Mouse (Mus musculus): ENCODE results near the gene Gm20696. TPM values are rescaled to one million over a fixed set of nuclear protein-coding genes. Genes with fewer than 3 reads are reported as not detected.

Gene Gm20696
- polyA plus RNA-seq, 1 experiment from 2014 or later, result 4.4 TPM

DNA sequence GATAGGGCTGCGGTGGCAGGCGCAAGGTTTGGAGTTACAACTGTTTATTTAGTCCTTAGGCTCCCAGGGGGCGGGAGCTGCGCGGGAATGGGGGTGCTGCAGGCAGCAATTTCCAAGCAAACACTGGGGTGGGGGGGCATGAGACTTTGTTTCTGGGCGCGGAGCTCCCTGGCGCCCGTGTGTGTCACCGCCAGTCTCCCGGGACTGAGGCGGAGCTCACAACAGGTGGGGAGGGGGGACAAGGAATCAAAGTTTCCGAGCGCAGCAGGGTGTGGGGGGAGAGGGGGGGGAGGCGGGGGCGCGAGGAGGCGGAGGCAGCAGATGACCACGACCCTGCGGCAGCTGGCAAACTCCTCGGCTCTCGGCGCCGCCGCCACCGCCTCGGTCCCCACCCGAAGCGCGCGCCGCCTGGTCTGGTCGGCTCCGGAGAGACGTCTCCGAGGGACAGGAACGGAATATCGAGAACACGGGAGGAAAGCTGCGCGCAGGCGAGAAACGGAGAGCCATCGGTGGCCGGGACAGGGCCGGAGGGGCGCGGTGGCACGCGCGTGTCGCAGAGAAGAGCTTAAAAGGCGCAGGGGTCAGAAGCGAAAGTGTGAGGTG is 145.5 kb downstream of the Gm20696 start:
- H3K9me3 ChIP-seq (replicated peaks), result no peaks in the 10 kb centered on the region
- peak overlapping the region; percentile 89 for H3K9ac ChIP-seq
- H3K4me2 ChIP-seq (replicated peaks), result peak overlapping the region; percentile 98
- peak overlapping the region; percentile 99 for H3K27ac ChIP-seq
- no peaks in the 10 kb centered on the region for H3K27me3 ChIP-seq
- H3K4me3 ChIP-seq, result peak overlapping the region; percentile 72
- peaks cover 15% of the 10 kb centered on the region for H3K4me1 ChIP-seq
- under 1% methylated on average over 42 of the region's 54 CpGs for WGBS
- H3K36me3 ChIP-seq, result no peaks in the 10 kb centered on the region
- peak; percentile 39 for ATAC-seq (ENCODE audit: low FRiP score)

DNA sequence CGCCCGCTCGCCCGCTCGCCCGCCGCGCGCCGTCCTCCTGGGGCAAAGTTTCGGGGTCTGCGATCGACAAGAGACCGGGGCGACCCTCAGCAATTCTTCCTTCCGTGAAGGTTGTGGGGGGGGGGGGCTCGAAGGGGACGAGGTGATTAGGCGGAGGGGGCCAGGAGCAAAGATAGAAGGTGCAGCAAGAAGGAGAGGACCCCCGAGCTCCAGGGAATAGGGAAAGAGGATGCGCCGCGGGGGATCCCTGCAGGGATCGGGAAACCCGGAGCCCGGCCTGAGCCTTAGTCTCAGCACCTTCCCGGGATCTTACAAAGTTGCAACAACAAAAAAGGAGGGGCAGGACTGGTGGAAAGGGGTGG is 145.9 kb downstream of the Gm20696 start:
- H3K4me1 ChIP-seq, result peaks cover 16% of the 10 kb centered on the region
- peak overlapping the region; percentile 72 for H3K4me3 ChIP-seq
- no peaks in the 10 kb centered on the region for H3K36me3 ChIP-seq
- no peaks in the 10 kb centered on the region for H3K9me3 ChIP-seq (replicated peaks)
- 1% methylated on average over 27 of the region's 27 CpGs for WGBS
- peak overlapping the region; percentile 98 for H3K4me2 ChIP-seq (replicated peaks)
- peak overlapping the region; percentile 89 for H3K9ac ChIP-seq
- peak overlapping the region; percentile 99 for H3K27ac ChIP-seq
- no peak; the same call in none of the 2 replicates for ATAC-seq (ENCODE audit: low FRiP score)
- H3K27me3 ChIP-seq, result no peaks in the 10 kb centered on the region

DNA sequence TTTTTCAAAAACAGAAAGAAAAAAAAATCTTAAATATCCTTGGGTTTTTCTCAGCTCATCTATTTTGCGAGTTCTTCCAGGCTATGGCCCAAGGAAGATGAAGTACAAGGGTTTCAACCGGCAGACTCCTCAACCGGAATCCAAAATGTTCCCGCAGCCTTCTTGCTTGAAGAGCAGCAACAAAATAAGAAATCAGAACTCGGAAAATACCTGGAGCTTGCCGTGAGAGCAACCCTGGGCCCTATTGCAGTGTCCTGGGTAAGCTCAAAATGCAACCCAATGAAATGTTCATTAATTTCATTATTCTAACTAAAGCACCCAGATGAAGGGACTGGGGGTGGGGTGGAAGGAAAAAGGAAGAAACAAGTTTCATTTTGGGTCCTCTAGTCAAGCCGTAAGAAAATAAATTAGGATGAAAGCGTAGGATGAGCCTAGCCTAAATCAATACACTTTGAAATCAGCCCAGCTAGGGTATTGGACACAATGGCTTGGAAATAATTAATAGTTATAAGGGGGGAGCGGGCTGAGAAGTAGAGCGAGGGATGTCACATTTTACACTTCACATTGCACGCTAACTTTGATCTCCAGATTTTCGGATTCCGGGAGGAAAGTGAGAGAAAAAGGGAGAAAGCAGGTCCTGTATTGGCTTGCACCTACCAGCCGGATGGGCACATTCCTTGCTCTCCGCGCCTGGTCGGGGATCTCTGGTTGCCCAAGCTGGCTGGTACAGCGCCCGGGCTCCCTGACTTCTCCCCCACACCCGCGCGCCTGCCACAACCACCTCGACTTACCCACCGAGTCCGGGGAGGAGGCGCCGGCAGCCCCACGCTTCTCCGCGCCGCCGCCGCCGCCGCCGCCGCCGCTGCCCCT is 146.6 kb downstream of the Gm20696 start:
- no peaks in the 10 kb centered on the region for H3K27me3 ChIP-seq
- H3K9me3 ChIP-seq (replicated peaks), result no peaks in the 10 kb centered on the region
- under 1% methylated on average over 37 of the region's 38 CpGs for WGBS
- H3K36me3 ChIP-seq, result no peaks in the 10 kb centered on the region
- peak overlapping the region; percentile 98 for H3K4me2 ChIP-seq (replicated peaks)
- peaks cover 13% of the 10 kb centered on the region; the same call in 1 of the 2 replicates for H3K4me1 ChIP-seq
- peak overlapping the region; percentile 99 for H3K27ac ChIP-seq
- H3K9ac ChIP-seq, result peak overlapping the region; percentile 89
- ATAC-seq (ENCODE audit: low FRiP score), result no peak
- peak overlapping the region; percentile 72 for H3K4me3 ChIP-seq

DNA sequence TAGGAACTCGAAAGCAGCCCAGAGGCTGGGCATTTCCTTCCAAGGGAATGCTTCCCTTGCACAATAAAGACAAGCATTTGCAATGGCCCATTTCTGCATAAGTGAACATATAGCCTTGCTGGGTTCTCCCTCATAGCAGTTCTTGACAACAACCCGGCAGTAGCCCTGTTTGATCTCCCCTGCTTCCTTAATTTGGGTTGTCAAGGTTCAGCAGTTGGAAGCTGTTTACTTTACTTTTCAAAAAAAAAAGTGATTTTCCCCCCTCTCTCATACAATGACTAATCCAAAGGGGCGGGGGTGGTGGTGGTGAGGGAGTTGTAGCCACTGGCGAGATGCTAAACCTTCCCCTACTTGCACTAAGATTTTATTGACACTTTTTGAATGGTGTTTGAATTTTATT is 147.5 kb downstream of the Gm20696 start:
- Histone ChIP-seq H3K27me3 (no peaks in the 10 kb centered on the region), H3K9ac (no peak overlapping the region), H3K9me3 (replicated peaks) (no peaks in the 10 kb centered on the region), H3K4me2 (replicated peaks) (peak overlapping the region; percentile 98; the same call in 1 of the 2 replicates), H3K4me1 (peaks cover 13% of the 10 kb centered on the region; the same call in 1 of the 2 replicates), H3K4me3 (no peak overlapping the region), H3K36me3 (no peaks in the 10 kb centered on the region), H3K27ac (no peak overlapping the region)
- no peak for ATAC-seq (ENCODE audit: low FRiP score)
- WGBS, result 15% methylated on average over 4 of the region's 4 CpGs

DNA sequence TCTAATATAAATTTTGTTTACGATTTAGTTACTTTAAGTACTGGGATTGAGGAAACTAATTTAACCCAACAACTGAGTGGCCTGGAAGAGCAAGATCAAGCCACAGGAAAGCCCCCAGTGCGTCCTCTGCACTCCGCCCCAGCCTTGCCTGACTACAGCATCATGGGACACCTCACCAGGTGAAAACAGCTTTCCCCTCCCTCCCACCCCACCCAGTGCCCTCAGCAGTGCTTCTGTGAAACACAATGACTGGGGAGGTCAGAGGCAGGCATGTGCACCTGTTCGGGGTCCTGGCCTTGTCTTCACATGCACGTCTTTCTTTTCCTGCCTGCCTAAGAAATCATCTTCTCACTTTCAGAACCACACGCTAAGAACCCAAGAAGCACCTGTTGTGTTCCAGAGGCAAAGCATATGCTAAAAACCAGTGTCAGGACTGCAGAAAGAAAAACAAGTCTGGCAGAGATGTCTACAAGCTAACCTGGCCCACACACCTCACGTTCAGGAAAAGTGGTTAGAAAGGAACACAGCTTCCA is 150.9 kb downstream of the Gm20696 start:
- H3K4me1 ChIP-seq, result peaks cover 15% of the 10 kb centered on the region
- 76% methylated on average over 7 of the region's 7 CpGs for WGBS

DNA sequence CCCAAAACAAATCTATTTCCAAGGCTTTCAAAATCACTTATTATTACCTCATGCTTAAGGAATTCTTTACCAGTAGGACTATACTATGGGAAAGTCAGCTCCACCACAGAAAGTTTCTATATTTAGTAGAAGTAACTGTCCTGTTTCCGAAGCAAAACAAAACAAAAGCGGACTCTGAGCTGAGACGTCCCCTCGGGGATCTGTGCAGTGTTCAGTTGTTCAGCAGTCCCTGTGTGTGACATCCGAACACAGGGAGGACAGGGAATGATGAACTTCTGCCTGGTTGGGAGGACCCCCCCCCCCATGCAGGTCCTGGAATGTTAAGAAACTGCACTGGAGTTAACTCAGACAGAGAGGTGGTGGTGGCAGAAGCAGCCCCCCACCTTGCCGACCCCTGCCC is 154.7 kb downstream of the Gm20696 start:
- 47% methylated on average over 6 of the region's 6 CpGs for WGBS
- Histone ChIP-seq H3K36me3 (no peaks in the 10 kb centered on the region), H3K9ac (no peak overlapping the region), H3K4me2 (replicated peaks) (no peak overlapping the region), H3K4me3 (no peak overlapping the region), H3K9me3 (replicated peaks) (no peaks in the 10 kb centered on the region), H3K27ac (no peak overlapping the region), H3K4me1 (peaks cover 17% of the 10 kb centered on the region), H3K27me3 (no peaks in the 10 kb centered on the region)
- no peak for ATAC-seq (ENCODE audit: low FRiP score)

More for the DNA sequence above, 150.9 kb downstream of the Gm20696 start:
- H3K27me3 ChIP-seq, result no peaks in the 10 kb centered on the region
- no peak overlapping the region for H3K27ac ChIP-seq
- H3K4me3 ChIP-seq, result no peak overlapping the region
- ATAC-seq (ENCODE audit: low FRiP score), result no peak
- H3K4me2 ChIP-seq (replicated peaks), result no peak overlapping the region
- no peaks in the 10 kb centered on the region for H3K9me3 ChIP-seq (replicated peaks)
- no peak overlapping the region for H3K9ac ChIP-seq
- no peaks in the 10 kb centered on the region for H3K36me3 ChIP-seq

DNA sequence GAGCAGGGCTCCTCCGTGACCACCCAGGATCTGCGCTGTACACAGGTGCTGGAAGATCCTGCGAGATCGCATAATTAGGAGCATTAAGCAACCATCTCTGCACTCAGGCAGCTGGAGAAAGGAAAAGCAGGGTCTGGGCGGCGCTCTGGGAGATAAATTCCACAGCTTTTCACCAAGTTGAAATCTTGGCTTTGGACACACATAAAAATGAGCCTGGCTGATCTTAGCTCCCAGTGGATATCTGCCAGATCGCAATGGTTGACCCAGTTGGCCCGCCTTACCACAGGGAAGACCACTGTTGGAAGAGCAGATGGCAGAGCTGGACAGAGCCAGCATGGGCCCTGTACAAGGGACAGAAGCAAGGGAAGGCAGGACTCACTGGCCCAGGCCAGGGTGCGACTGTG is 157.4 kb downstream of the Gm20696 start:
- Histone ChIP-seq H3K9ac (0 out of 2 replicates have a peak overlapping the region, but pooled peaks have one; percentile 18), H3K4me3 (no peak overlapping the region), H3K4me2 (replicated peaks) (no peak overlapping the region), H3K9me3 (replicated peaks) (no peaks in the 10 kb centered on the region), H3K27ac (no peak overlapping the region), H3K36me3 (no peaks in the 10 kb centered on the region; the same call in 1 of the 2 replicates), H3K27me3 (no peaks in the 10 kb centered on the region), H3K4me1 (peaks cover 12% of the 10 kb centered on the region; the same call in 1 of the 2 replicates)
- ATAC-seq (ENCODE audit: low FRiP score), result no peak
- 86% methylated on average over 9 of the region's 9 CpGs for WGBS

DNA sequence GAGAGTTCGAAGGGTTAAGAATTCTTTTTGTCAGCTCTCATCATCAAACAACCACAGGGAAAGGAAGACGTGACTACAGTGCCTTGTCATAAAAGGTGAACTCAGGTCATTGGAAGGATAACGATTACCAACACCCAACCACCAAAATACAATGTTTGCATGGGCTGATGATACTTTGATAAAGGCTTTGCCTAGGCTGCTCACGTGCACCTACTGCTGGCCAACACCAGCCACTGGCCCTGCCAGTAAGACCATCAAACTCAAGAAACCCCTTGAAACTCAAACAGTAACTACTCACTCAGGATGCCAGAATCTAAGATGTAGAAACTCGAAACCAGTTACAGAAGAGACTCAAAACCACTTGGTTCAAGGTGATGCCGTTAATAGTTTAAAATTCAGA is 159.8 kb downstream of the Gm20696 start:
- H3K27ac ChIP-seq, result no peak overlapping the region
- H3K4me1 ChIP-seq, result peaks cover 6% of the 10 kb centered on the region; the same call in 1 of the 2 replicates
- H3K4me3 ChIP-seq, result no peak overlapping the region
- H3K4me2 ChIP-seq (replicated peaks), result no peak overlapping the region
- H3K9ac ChIP-seq, result no peak overlapping the region
- H3K9me3 ChIP-seq (replicated peaks), result no peaks in the 10 kb centered on the region
- WGBS, result 90% methylated on average over 6 of the region's 6 CpGs
- no peaks in the 10 kb centered on the region for H3K27me3 ChIP-seq
- no peak for ATAC-seq (ENCODE audit: low FRiP score)
- H3K36me3 ChIP-seq, result no peaks in the 10 kb centered on the region; the same call in 1 of the 2 replicates

DNA sequence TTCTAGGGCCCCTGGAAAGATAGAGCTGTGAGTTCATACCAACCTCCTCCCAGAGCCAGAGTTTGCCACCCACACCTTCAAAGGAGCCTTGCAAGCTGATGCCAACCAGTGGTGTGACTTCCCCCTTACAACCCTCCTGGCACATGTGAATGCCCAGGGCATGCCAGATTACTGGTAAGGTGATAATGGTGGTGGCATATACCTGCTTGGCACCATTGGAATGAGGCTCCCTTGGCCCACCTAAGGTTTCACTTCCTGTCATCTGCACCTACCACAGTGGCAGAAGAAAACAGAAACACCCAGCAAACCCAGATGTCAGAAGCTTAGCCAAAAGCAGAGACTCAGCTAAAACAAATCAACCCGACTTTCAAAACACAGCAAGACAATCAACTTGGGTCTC is 162.9 kb downstream of the Gm20696 start:
- Histone ChIP-seq H3K4me1 (no peaks in the 10 kb centered on the region), H3K9ac (no peak overlapping the region), H3K27ac (no peak overlapping the region), H3K4me3 (no peak overlapping the region), H3K9me3 (replicated peaks) (no peaks in the 10 kb centered on the region), H3K4me2 (replicated peaks) (no peak overlapping the region), H3K36me3 (no peaks in the 10 kb centered on the region; the same call in 1 of the 2 replicates), H3K27me3 (no peaks in the 10 kb centered on the region)
- WGBS, result 81% methylated on average over 1 of the region's 1 CpGs
- no peak for ATAC-seq (ENCODE audit: low FRiP score)

DNA sequence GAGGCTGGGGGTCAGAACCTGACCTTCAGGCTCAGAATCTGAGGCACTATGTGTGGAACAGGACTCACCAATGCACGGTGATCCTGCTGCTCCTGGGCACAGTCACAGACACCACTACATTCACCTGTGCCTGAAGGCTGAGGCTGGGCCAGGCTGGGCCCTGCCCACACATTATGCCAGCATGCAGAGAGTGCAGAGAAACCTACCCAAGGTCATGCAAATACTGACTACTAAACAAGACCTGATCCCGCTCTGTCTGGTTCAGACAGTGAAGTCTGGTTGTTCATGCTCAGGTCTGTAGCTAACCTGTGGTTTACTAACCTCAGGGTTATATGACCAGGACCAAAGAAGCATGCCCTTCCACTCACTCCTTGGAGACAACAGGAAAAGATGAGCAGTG is 163.9 kb downstream of the Gm20696 start:
- WGBS, result 92% methylated on average over 2 of the region's 2 CpGs
- H3K36me3 ChIP-seq, result no peaks in the 10 kb centered on the region; the same call in 1 of the 2 replicates
- no peak overlapping the region for H3K9ac ChIP-seq
- ATAC-seq (ENCODE audit: low FRiP score), result no peak
- H3K4me3 ChIP-seq, result no peak overlapping the region
- no peak overlapping the region for H3K27ac ChIP-seq
- H3K9me3 ChIP-seq (replicated peaks), result no peaks in the 10 kb centered on the region
- no peak overlapping the region for H3K4me2 ChIP-seq (replicated peaks)
- no peaks in the 10 kb centered on the region for H3K4me1 ChIP-seq
- H3K27me3 ChIP-seq, result no peaks in the 10 kb centered on the region

DNA sequence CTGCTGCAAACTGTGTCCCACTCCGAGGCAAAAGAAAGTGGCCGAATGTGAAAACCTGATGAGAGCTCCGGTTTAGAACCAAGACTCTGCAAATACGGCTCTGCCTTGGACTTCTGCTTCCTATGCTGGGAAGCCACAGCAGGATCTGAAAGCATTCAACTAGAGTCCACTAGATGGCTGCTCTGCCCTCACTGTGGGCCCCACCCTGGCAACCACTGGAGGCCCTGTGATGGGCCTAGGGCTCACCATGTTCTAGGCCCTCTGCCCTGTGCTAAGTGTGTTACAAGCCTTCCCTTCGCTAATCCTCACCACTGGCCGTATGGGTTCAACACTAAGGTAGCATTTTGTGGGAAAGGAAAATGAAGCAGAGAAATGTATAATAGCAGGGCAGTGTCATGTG is 164.3 kb downstream of the Gm20696 start:
- Histone ChIP-seq H3K9me3 (replicated peaks) (no peaks in the 10 kb centered on the region), H3K27me3 (no peaks in the 10 kb centered on the region), H3K4me3 (no peak overlapping the region), H3K9ac (no peak overlapping the region), H3K36me3 (no peaks in the 10 kb centered on the region; the same call in 1 of the 2 replicates), H3K4me1 (no peaks in the 10 kb centered on the region), H3K4me2 (replicated peaks) (no peak overlapping the region), H3K27ac (no peak overlapping the region)
- no peak for ATAC-seq (ENCODE audit: low FRiP score)
- 87% methylated on average over 6 of the region's 6 CpGs for WGBS

DNA sequence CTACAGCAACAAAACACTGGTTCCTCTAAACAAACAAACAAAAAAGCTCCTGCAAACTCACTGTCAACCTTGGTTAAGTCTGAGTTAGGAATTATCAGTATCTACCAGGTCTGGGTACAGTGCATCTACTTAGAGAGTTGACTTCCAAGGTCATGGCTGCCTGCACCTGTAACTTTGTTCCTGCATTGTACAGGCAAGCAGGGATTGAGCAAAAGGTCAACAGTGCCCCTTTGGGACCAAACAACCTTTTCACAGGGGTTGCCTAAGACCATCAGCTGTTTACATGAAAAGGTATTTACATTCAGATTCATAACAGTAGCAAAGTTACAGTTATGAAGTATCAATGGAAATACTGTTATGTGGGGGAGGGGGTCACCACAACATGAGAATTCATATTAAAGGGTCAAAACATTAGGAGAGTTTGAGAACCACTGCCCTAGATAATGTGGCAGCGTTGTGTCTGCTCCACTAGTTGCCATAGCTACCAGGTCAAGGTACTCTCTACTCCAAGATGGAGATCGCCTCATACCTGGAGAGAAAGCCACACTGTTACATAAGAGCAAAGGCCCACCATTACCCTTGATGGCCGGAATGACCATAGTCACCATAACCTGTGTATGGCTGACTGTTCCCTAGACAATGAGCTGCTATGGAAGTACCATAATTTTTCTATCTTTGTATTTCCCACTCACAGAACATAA is 165.9 kb downstream of the Gm20696 start:
- Histone ChIP-seq H3K4me2 (replicated peaks) (no peak overlapping the region), H3K9ac (no peak overlapping the region), H3K9me3 (replicated peaks) (no peaks in the 10 kb centered on the region), H3K27me3 (no peaks in the 10 kb centered on the region), H3K4me1 (0 out of 2 replicates have a peak, but pooled peaks cover 3% of the 10 kb centered on the region), H3K27ac (no peak overlapping the region), H3K4me3 (no peak overlapping the region), H3K36me3 (no peaks in the 10 kb centered on the region)
- no peak for ATAC-seq (ENCODE audit: low FRiP score)
- WGBS, result 95% methylated on average over 3 of the region's 3 CpGs

All from hindbrain, embryonic 12.5 days (tissue).